Mouse (Mus musculus): ENCODE measurements around the gene Tmem119. TPM values are rescaled to one million over a fixed set of nuclear protein-coding genes. Genes with fewer than 3 reads are reported as not detected.

Tmem119 gene
- polyA plus RNA-seq, 1 experiment from 2014 or later: 7.9 TPM

DNA sequence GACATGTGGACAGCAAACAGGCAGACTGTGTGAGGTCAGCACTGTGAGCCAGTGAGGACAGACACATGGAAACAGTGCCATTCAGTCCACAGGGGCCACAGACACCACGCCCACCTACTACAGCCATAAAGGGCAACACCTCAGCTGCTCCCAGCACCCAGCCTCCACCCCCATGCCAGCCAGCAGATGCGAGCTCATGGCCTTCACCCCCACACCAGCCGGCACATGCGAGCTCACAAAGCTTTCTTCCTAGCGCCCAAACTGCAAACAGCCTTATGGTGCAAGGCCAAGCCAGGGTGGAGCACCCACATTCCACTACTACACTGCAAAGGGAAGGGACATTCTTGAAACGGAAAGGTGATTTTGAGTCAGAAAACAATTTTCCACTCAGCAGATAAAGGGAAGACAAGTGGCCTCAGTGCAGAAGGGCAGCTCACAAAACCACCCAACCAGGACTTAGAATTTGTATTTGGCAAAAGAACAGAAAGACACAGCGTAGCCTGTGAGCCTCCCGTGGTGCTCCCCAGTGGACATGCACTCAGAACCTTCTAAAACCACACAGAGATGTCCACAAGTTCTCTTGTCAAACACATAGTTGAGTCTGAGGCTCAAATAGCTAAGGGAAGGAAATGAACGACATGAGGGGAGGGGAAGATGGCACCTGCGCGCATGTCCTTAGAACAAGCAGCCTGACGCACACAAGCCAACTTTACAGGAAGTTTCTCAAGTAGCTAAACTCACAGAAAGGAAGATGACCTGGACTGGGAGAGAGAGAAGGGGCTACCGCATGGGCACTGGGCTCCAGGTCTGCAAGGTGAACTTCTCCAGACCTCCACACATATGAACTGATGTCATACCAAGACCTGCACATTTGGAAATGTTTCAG lies 34.4 kb downstream of the Tmem119 start:
- WGBS: 93% methylated on average over 13 of the region's 13 CpGs
- ATAC-seq: no peak
- Histone ChIP-seq H3K4me2 (ENCODE audit: low read length) (no peak overlapping the region), H3K9me3 (ENCODE audit: control insufficient read depth, low read length) (no peaks in the 10 kb centered on the region), H3K4me1 (ENCODE audit: control insufficient read depth, insufficient read depth, low read depth, low read length) (peaks cover 17% of the 10 kb centered on the region), H3K4me3 (ENCODE audit: low read length) (no peak overlapping the region), H3K27ac (ENCODE audit: low read depth, low read length) (no peak overlapping the region), H3K27me3 (replicated peaks; ENCODE audit: control insufficient read depth, insufficient read depth, low read length) (no peaks in the 10 kb centered on the region), H3K36me3 (ENCODE audit: control insufficient read depth, insufficient read depth, low read length) (peaks cover 6% of the 10 kb centered on the region), H3K9ac (ENCODE audit: low read depth, low read length) (no peak overlapping the region)

DNA sequence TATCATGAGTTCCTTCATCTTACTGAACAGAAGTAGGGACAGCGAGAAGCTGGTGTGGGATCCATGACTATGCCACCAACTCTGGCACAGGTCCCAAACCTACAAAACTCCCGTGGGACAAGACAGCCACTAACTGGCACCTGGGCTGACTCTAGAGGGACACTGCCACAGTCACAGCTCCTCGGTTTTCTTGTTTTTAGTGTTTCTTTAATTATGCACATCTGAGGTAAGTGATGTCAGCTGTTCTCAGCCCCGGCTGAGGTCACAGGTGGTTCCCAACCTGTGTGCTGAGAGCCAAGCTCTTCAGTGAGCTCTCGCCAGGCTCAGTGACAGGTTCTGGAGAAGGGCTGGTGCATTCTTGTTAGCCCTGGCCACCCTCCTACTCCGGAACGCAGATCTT lies 35.9 kb downstream of the Tmem119 start:
- Histone ChIP-seq H3K9me3 (ENCODE audit: control insufficient read depth, low read length) (no peaks in the 10 kb centered on the region), H3K27me3 (replicated peaks; ENCODE audit: control insufficient read depth, insufficient read depth, low read length) (no peaks in the 10 kb centered on the region), H3K9ac (ENCODE audit: low read depth, low read length) (no peak overlapping the region), H3K27ac (ENCODE audit: low read depth, low read length) (no peak overlapping the region), H3K4me1 (ENCODE audit: control insufficient read depth, insufficient read depth, low read depth, low read length) (peaks cover 5% of the 10 kb centered on the region), H3K4me3 (ENCODE audit: low read length) (no peak overlapping the region), H3K36me3 (ENCODE audit: control insufficient read depth, insufficient read depth, low read length) (peaks cover 12% of the 10 kb centered on the region), H3K4me2 (ENCODE audit: low read length) (no peak overlapping the region)
- ATAC-seq: no peak
- 89% methylated on average over 7 of the region's 7 CpGs for WGBS

- H3K4me3 ChIP-seq (ENCODE audit: low read length): no peak overlapping the region
- H3K9me3 ChIP-seq (ENCODE audit: control insufficient read depth, low read length): no peaks in the 10 kb centered on the region
- H3K9ac ChIP-seq (ENCODE audit: low read depth, low read length): no peak overlapping the region
- peaks cover 20% of the 10 kb centered on the region for H3K36me3 ChIP-seq (ENCODE audit: control insufficient read depth, insufficient read depth, low read length)
- no peak overlapping the region for H3K4me2 ChIP-seq (ENCODE audit: low read length)
- no peak overlapping the region for H3K27ac ChIP-seq (ENCODE audit: low read depth, low read length)
- ATAC-seq: no peak
- no peaks in the 10 kb centered on the region for H3K4me1 ChIP-seq (ENCODE audit: control insufficient read depth, insufficient read depth, low read depth, low read length)
- WGBS: 94% methylated on average over 2 of the region's 2 CpGs
- H3K27me3 ChIP-seq (replicated peaks; ENCODE audit: control insufficient read depth, insufficient read depth, low read length): no peaks in the 10 kb centered on the region
Observed at GRCm38 (mm10) chr5:113761585-113761984, 38.7 kb downstream of the Tmem119 start.

GRCm38 (mm10) chr5:113755347-113756030 lies 44.8 kb downstream of the Tmem119 start:
- Histone ChIP-seq H3K4me1 (ENCODE audit: control insufficient read depth, insufficient read depth, low read depth, low read length) (no peaks in the 10 kb centered on the region), H3K27me3 (replicated peaks; ENCODE audit: control insufficient read depth, insufficient read depth, low read length) (no peaks in the 10 kb centered on the region), H3K4me2 (ENCODE audit: low read length) (no peak overlapping the region), H3K4me3 (ENCODE audit: low read length) (no peak overlapping the region), H3K9ac (ENCODE audit: low read depth, low read length) (no peak overlapping the region), H3K27ac (ENCODE audit: low read depth, low read length) (no peak overlapping the region), H3K9me3 (ENCODE audit: control insufficient read depth, low read length) (no peaks in the 10 kb centered on the region), H3K36me3 (ENCODE audit: control insufficient read depth, insufficient read depth, low read length) (peaks cover 55% of the 10 kb centered on the region)
- 93% methylated on average over 15 of the region's 15 CpGs for WGBS
- no peak for ATAC-seq

GRCm38 (mm10) chr5:113751521-113752157 lies 48.7 kb downstream of the Tmem119 start:
- Histone ChIP-seq H3K27me3 (replicated peaks; ENCODE audit: control insufficient read depth, insufficient read depth, low read length) (no peaks in the 10 kb centered on the region), H3K4me3 (ENCODE audit: low read length) (no peak overlapping the region), H3K27ac (ENCODE audit: low read depth, low read length) (no peak overlapping the region), H3K36me3 (ENCODE audit: control insufficient read depth, insufficient read depth, low read length) (peaks cover 65% of the 10 kb centered on the region), H3K4me2 (ENCODE audit: low read length) (no peak overlapping the region), H3K4me1 (ENCODE audit: control insufficient read depth, insufficient read depth, low read depth, low read length) (no peaks in the 10 kb centered on the region), H3K9ac (ENCODE audit: low read depth, low read length) (no peak overlapping the region), H3K9me3 (ENCODE audit: control insufficient read depth, low read length) (no peaks in the 10 kb centered on the region)
- no peak for ATAC-seq
- WGBS: 84% methylated on average over 9 of the region's 9 CpGs

GRCm38 (mm10) chr5:113748556-113749331 lies 51.6 kb downstream of the Tmem119 start:
- no peak for ATAC-seq
- Histone ChIP-seq H3K4me1 (ENCODE audit: control insufficient read depth, insufficient read depth, low read depth, low read length) (no peaks in the 10 kb centered on the region), H3K9me3 (ENCODE audit: control insufficient read depth, low read length) (no peaks in the 10 kb centered on the region; the same call in 1 of the 2 replicates), H3K27ac (ENCODE audit: low read depth, low read length) (no peak overlapping the region), H3K4me3 (ENCODE audit: low read length) (no peak overlapping the region), H3K27me3 (replicated peaks; ENCODE audit: control insufficient read depth, insufficient read depth, low read length) (no peaks in the 10 kb centered on the region), H3K4me2 (ENCODE audit: low read length) (no peak overlapping the region), H3K36me3 (ENCODE audit: control insufficient read depth, insufficient read depth, low read length) (peaks cover 72% of the 10 kb centered on the region), H3K9ac (ENCODE audit: low read depth, low read length) (no peak overlapping the region)
- WGBS: 90% methylated on average over 13 of the region's 13 CpGs

- no peak overlapping the region for H3K4me3 ChIP-seq (ENCODE audit: low read length)
- H3K27ac ChIP-seq (ENCODE audit: low read depth, low read length): no peak overlapping the region
- WGBS: 98% methylated on average over 5 of the region's 5 CpGs
- H3K4me2 ChIP-seq (ENCODE audit: low read length): no peak overlapping the region
- no peaks in the 10 kb centered on the region for H3K27me3 ChIP-seq (replicated peaks; ENCODE audit: control insufficient read depth, insufficient read depth, low read length)
- no peaks in the 10 kb centered on the region for H3K4me1 ChIP-seq (ENCODE audit: control insufficient read depth, insufficient read depth, low read depth, low read length)
- no peak for ATAC-seq
- H3K9ac ChIP-seq (ENCODE audit: low read depth, low read length): no peak overlapping the region
- H3K9me3 ChIP-seq (ENCODE audit: control insufficient read depth, low read length): no peaks in the 10 kb centered on the region; the same call in 1 of the 2 replicates
- peaks cover 66% of the 10 kb centered on the region for H3K36me3 ChIP-seq (ENCODE audit: control insufficient read depth, insufficient read depth, low read length)
Observed at GRCm38 (mm10) chr5:113747629-113748028, 52.7 kb downstream of the Tmem119 start.

All from hindbrain, embryonic 16.5 days (tissue).